Mouse (Mus musculus) hindbrain, embryonic 10.5 days (tissue): ENCODE results near the gene Tssk1. TPM values are rescaled to one million over a fixed set of nuclear protein-coding genes. Genes with fewer than 3 reads are reported as not detected.

ENCODE experiments used
- DNase-seq: peaks from one replicate; pipeline ENCODE4 v3.0.0-alpha.2; 2017; ENCODE audit warnings: low spot score
- H3K27ac ChIP-seq: fragments of 300-500 bp; sonication (generic); 2 replicates; pipeline ENCODE4 v1.5.1; 2016; ENCODE audit warnings: mild to moderate bottlenecking, moderate library complexity
- H3K27me3 ChIP-seq: fragments of 300-500 bp; sonication (generic); 2 replicates; pipeline ENCODE4 v1.6.1; 2016; ENCODE audit warnings: mild to moderate bottlenecking; ENCODE audit not compliant: poor library complexity, insufficient read depth, severe bottlenecking
- H3K36me3 ChIP-seq: fragments of 300-500 bp; sonication (generic); 2 replicates; pipeline ENCODE4 v1.6.1; 2016; ENCODE audit warnings: mild to moderate bottlenecking, moderate library complexity
- H3K4me1 ChIP-seq: fragments of 300-500 bp; sonication (generic); replicated peaks from 2 replicates; pipeline ENCODE4 v1.6.1; 2016; ENCODE audit warnings: mild to moderate bottlenecking
- H3K4me3 ChIP-seq: fragments of 300-500 bp; sonication (generic); 2 replicates; pipeline ENCODE4 v1.5.1; 2016; ENCODE audit warnings: mild to moderate bottlenecking, moderate library complexity
- H3K9me3 ChIP-seq: fragments of 300-500 bp; sonication (generic); 2 replicates; pipeline ENCODE4 v1.6.1; 2016; ENCODE audit warnings: mild to moderate bottlenecking, moderate library complexity
- WGBS: fragments of 180-500 bp; shearing (Covaris S2); methylation state at CpG from one replicate; pipeline ENCODE4 v1.1.7; 2016; 5-methylcytosine and 5-hydroxymethylcytosine counted together
- polyA plus RNA-seq: library from polyadenylated mRNA; unstranded; fragments of >200 nt; fragmentation: Nextera tagmentation; extraction: Ambion mirVana; gene quantifications from 2 replicates; pipeline ENCODE4 v1.2.1, GENCODE M21; 2016

The Tssk1 gene
- not detected in 2 replicates for polyA plus RNA-seq

- Histone ChIP-seq H3K36me3 (peaks cover 20% of the 10 kb centered on the region), H3K27ac (no peak within 1 kb of the TSS), H3K4me1 (peaks cover 27% of the 10 kb centered on the region), H3K27me3 (no peaks in the 10 kb centered on the region), H3K9me3 (no peaks in the 10 kb centered on the region), H3K4me3 (no peak within 1 kb of the TSS)
- 84% methylated on average over 2 of the region's 2 CpGs for WGBS
- no peak for DNase-seq
Measured at GRCm38 (mm10) chr16:17893923-17894322, at the start of gene Tssk1. Gene Tssk1, plus strand, starts transcription at chr16:17894223.

GRCm38 (mm10) chr16:17848431-17848830, 45.6 kb upstream of the Tssk1 start:
- Histone ChIP-seq H3K9me3 (no peaks in the 10 kb centered on the region), H3K4me3 (no peak overlapping the region), H3K27me3 (no peaks in the 10 kb centered on the region), H3K36me3 (peaks cover 96% of the 10 kb centered on the region), H3K4me1 (no peaks in the 10 kb centered on the region), H3K27ac (no peak overlapping the region)
- no peak for DNase-seq
- 94% methylated on average over 6 of the region's 6 CpGs for WGBS

DNA sequence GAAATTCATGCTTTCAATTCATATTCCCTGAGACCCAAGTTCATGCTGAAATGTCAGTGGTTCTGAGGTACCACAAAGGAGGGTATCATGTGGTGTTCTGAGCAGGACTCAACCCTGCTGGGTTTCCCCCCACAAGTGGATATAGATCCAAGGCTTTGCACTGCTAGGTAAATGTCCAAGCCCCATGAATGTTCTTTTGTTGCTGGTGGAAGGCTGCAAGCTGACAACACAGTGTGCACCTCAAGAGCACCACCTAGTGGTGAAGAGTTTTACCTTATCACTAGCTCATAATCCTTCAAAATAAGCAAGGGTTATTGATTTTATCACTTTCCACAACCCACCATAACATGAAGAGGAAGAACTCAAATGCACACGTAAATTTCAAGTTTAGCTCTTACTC, 45.1 kb upstream of the Tssk1 start:
- Histone ChIP-seq H3K4me1 (no peaks in the 10 kb centered on the region), H3K4me3 (no peak overlapping the region), H3K9me3 (no peaks in the 10 kb centered on the region), H3K36me3 (peaks cover 96% of the 10 kb centered on the region), H3K27ac (no peak overlapping the region), H3K27me3 (no peaks in the 10 kb centered on the region)
- WGBS = 38% methylated on average over 1 of the region's 1 CpGs
- DNase-seq = no peak

GRCm38 (mm10) chr16:17849486-17849885, 44.5 kb upstream of the Tssk1 start:
- DNase-seq = no peak
- peaks cover 96% of the 10 kb centered on the region for H3K36me3 ChIP-seq
- no peak overlapping the region for H3K27ac ChIP-seq
- WGBS = 90% methylated on average over 6 of the region's 6 CpGs
- H3K4me3 ChIP-seq = no peak overlapping the region
- no peaks in the 10 kb centered on the region for H3K9me3 ChIP-seq
- no peaks in the 10 kb centered on the region for H3K4me1 ChIP-seq
- H3K27me3 ChIP-seq = no peaks in the 10 kb centered on the region

GRCm38 (mm10) chr16:17851331-17851730, 42.7 kb upstream of the Tssk1 start:
- H3K36me3 ChIP-seq = peaks cover 94% of the 10 kb centered on the region
- no peak for DNase-seq

DNA sequence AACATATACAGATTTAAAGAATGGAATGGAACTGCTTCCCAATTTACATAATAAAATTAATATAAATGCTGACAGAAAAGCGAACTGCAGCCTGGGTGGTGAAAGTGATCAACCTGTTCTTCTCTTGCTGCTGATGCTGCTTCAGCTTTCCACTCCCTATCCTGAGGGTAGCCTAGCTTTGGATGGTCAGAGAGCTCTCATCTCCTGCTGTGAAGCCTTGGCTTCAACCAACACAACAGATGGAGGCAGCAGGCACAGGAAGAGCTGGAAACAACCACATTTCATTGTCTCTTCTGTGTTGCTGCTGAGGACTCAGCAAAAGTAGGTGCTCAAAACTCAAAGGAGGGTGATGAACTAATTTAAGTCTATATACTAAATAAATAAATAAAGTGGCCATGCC, 42.2 kb upstream of the Tssk1 start:
- Histone ChIP-seq H3K27ac (no peak overlapping the region), H3K9me3 (no peaks in the 10 kb centered on the region), H3K27me3 (no peaks in the 10 kb centered on the region), H3K4me1 (no peaks in the 10 kb centered on the region), H3K4me3 (no peak overlapping the region), H3K36me3 (peaks cover 94% of the 10 kb centered on the region)
- WGBS = 96% methylated on average over 1 of the region's 1 CpGs
- DNase-seq = no peak

More at GRCm38 (mm10) chr16:17851331-17851730, 42.7 kb upstream of the Tssk1 start:
- Histone ChIP-seq H3K4me1 (no peaks in the 10 kb centered on the region), H3K4me3 (no peak overlapping the region), H3K27me3 (no peaks in the 10 kb centered on the region), H3K9me3 (no peaks in the 10 kb centered on the region), H3K27ac (no peak overlapping the region)
- 98% methylated on average over 5 of the region's 5 CpGs for WGBS

- 94% methylated on average over 2 of the region's 2 CpGs for WGBS
- no peak for DNase-seq
- H3K36me3 ChIP-seq = peaks cover 94% of the 10 kb centered on the region
- H3K4me3 ChIP-seq = no peak overlapping the region
- H3K4me1 ChIP-seq = no peaks in the 10 kb centered on the region
- no peaks in the 10 kb centered on the region for H3K9me3 ChIP-seq
- H3K27ac ChIP-seq = no peak overlapping the region
- H3K27me3 ChIP-seq = no peaks in the 10 kb centered on the region
Measured at GRCm38 (mm10) chr16:17853263-17853662, 40.8 kb upstream of the Tssk1 start.

GRCm38 (mm10) chr16:17857157-17857556, 36.9 kb upstream of the Tssk1 start:
- Histone ChIP-seq H3K27me3 (no peaks in the 10 kb centered on the region), H3K4me3 (no peak overlapping the region), H3K4me1 (no peaks in the 10 kb centered on the region), H3K36me3 (peaks cover 89% of the 10 kb centered on the region), H3K9me3 (no peaks in the 10 kb centered on the region), H3K27ac (no peak overlapping the region)
- DNase-seq = no peak
- whole genome bisulfite sequencing = 90% methylated on average over 7 of the region's 7 CpGs

GRCm38 (mm10) chr16:17858592-17858991, 35.4 kb upstream of the Tssk1 start:
- Histone ChIP-seq H3K4me1 (no peaks in the 10 kb centered on the region), H3K9me3 (no peaks in the 10 kb centered on the region), H3K27ac (no peak overlapping the region), H3K36me3 (peaks cover 84% of the 10 kb centered on the region), H3K27me3 (no peaks in the 10 kb centered on the region), H3K4me3 (no peak overlapping the region)
- DNase-seq = no peak

GRCm38 (mm10) chr16:17865293-17865692, 28.7 kb upstream of the Tssk1 start:
- H3K4me1 ChIP-seq = no peaks in the 10 kb centered on the region
- no peak overlapping the region for H3K27ac ChIP-seq
- WGBS = 86% methylated on average over 2 of the region's 2 CpGs
- peaks cover 79% of the 10 kb centered on the region for H3K36me3 ChIP-seq
- no peaks in the 10 kb centered on the region for H3K9me3 ChIP-seq
- no peak for DNase-seq
- H3K27me3 ChIP-seq = no peaks in the 10 kb centered on the region
- no peak overlapping the region for H3K4me3 ChIP-seq

- 74% methylated on average over 6 of the region's 6 CpGs for WGBS
- H3K4me3 ChIP-seq = no peak overlapping the region
- no peaks in the 10 kb centered on the region for H3K9me3 ChIP-seq
- DNase-seq = no peak
- no peaks in the 10 kb centered on the region for H3K27me3 ChIP-seq
- H3K27ac ChIP-seq = no peak overlapping the region
- peaks cover 79% of the 10 kb centered on the region for H3K36me3 ChIP-seq
- no peaks in the 10 kb centered on the region for H3K4me1 ChIP-seq
Measured at GRCm38 (mm10) chr16:17865770-17866169, 28.3 kb upstream of the Tssk1 start.

GRCm38 (mm10) chr16:17871248-17871647, 22.8 kb upstream of the Tssk1 start:
- Histone ChIP-seq H3K4me3 (no peak overlapping the region), H3K4me1 (0 out of 2 replicates have a peak, but pooled peaks cover 4% of the 10 kb centered on the region), H3K9me3 (no peaks in the 10 kb centered on the region), H3K27me3 (no peaks in the 10 kb centered on the region), H3K36me3 (peaks cover 78% of the 10 kb centered on the region), H3K27ac (no peak overlapping the region)
- DNase-seq = no peak
- WGBS = 89% methylated on average over 5 of the region's 5 CpGs

DNA sequence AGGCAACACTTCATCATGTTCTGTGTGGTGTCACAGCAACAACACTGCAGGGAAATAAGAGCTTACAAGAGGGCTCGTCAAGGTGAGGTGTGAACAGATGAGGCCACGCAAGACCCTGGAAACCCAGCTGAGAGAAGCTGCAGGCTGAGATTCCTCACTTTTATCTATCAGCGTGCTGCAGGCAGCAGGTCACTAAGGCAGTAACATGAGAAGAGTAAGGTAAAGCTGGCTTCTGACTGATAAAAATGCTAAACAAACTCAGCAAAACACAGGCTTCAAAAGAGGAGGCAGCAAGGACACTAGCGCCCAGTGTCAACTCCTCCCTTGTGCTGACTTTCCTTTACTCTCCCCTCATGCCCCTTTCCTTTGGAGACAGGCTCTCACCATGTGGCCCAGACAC, 21.0 kb upstream of the Tssk1 start:
- Histone ChIP-seq H3K9me3 (no peaks in the 10 kb centered on the region), H3K27ac (no peak overlapping the region), H3K27me3 (no peaks in the 10 kb centered on the region), H3K4me3 (no peak overlapping the region), H3K4me1 (0 out of 2 replicates have a peak, but pooled peaks cover 4% of the 10 kb centered on the region), H3K36me3 (peaks cover 77% of the 10 kb centered on the region)
- WGBS = 58% methylated on average over 4 of the region's 4 CpGs
- DNase-seq = no peak

- 89% methylated on average over 4 of the region's 4 CpGs for WGBS
- peaks cover 2% of the 10 kb centered on the region; the same call in 1 of the 2 replicates for H3K9me3 ChIP-seq
Measured at GRCm38 (mm10) chr16:17875174-17875573, 18.8 kb upstream of the Tssk1 start.

More at GRCm38 (mm10) chr16:17875174-17875573, 18.8 kb upstream of the Tssk1 start:
- Histone ChIP-seq H3K27ac (no peak overlapping the region), H3K4me3 (no peak overlapping the region), H3K36me3 (peaks cover 76% of the 10 kb centered on the region), H3K4me1 (0 out of 2 replicates have a peak, but pooled peaks cover 4% of the 10 kb centered on the region), H3K27me3 (no peaks in the 10 kb centered on the region)
- DNase-seq = no peak
